Mouse (Mus musculus) cerebellum, adult 2 months (tissue): Measurements from ENCODE around the gene Lrif1. TPM values are rescaled to one million over a fixed set of nuclear protein-coding genes. Genes with fewer than 3 reads are reported as not detected.
A peak's percentile ranks its signal among the peaks of the same experiment; 100 is the strongest.
"Not testable (repeated sequence)": the region's sequence is repeated elsewhere in the genome, so short reads cannot be mapped to it uniquely, and the experiment has no call there.

ENCODE experiments used
- DNase-seq, 2 experiments: peaks; one replicate each; pipeline ENCODE4 v3.0.0; 2021
- H3K27ac ChIP-seq: fragments of 200-500 bp; 2 replicates; pipeline ENCODE4 v1.5.1; 2012; ENCODE audit warnings: low read length, control low read depth, inconsistent platforms; ENCODE audit not compliant: insufficient read depth
- H3K27me3 ChIP-seq: fragments of 200-500 bp; 2 replicates; pipeline ENCODE4 v1.6.1; 2012; ENCODE audit warnings: inconsistent platforms, mild to moderate bottlenecking, low read length, moderate library complexity; ENCODE audit not compliant: control insufficient read depth, insufficient read depth
- H3K4me1 ChIP-seq: fragments of 200-500 bp; 2 replicates; pipeline ENCODE4 v1.6.1; 2011; ENCODE audit warnings: low read length; ENCODE audit not compliant: control insufficient read depth, insufficient read depth
- H3K4me3 ChIP-seq: fragments of 200-500 bp; replicated peaks from 2 replicates; pipeline ENCODE3; 2011; ENCODE audit warnings: mild to moderate bottlenecking, low read depth, low read length, control low read depth; ENCODE audit not compliant: insufficient read depth
- CTCF ChIP-seq: fragments of 200-500 bp; IDR thresholded peaks from 2 replicates; pipeline ENCODE4 v1.5.1; 2011; ENCODE audit warnings: low read depth, mild to moderate bottlenecking, control low read depth, low read length, moderate library complexity, borderline replicate concordance; ENCODE audit not compliant: insufficient read depth
- POLR2A ChIP-seq: fragments of 200-500 bp; IDR thresholded peaks from 2 replicates; pipeline ENCODE4 v1.6.1; 2011; ENCODE audit warnings: low read length, control low read depth, borderline replicate concordance; ENCODE audit not compliant: insufficient read depth
- WGBS: fragments of 180-500 bp; shearing (Covaris S2); methylation state at CpG from one replicate; pipeline ENCODE4 v1.1.7; 2018; 5-methylcytosine and 5-hydroxymethylcytosine counted together
- polyA plus RNA-seq: library from polyadenylated mRNA; depleted of rRNA; stranded (reverse); fragments of >200 nt; gene quantifications from 2 replicates; pipeline ENCODE4 v1.2.3, GENCODE M21; 2012; rRNA removed

The Lrif1 gene
- polyA plus RNA-seq: 12.9 and 14.0 TPM in 2 replicates

DNA sequence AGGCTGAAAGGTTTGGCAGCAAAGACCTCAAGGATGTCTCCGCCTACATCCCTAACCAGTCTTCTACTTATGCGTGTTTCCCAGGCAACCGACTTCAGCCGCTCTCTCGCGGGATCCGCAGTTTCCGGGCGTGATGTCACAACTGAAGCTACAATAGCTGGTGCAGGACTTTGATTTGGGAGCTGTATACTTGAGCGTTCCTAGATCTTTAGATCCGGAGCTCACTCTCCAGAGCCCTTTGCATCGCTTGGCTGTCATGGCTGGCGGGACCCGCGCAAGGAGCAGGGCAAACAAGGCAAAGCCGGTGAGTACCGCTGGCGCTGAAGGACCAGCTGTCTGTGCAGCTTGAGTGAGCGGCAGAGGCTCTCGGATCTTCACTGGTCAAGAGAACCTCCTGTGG is at the start of gene Lrif1:
Gene Lrif1, plus strand, starts transcription at position 158 of the 400 bp plus-strand sequence.
- peak within 1 kb of the TSS; percentile 75 for H3K27ac ChIP-seq
- peaks cover 3% of the 10 kb centered on the region; the same call in 1 of the 2 replicates for H3K4me1 ChIP-seq
- H3K4me3 ChIP-seq: peak within 1 kb of the TSS; percentile 98
- no peaks in the 10 kb centered on the region for H3K27me3 ChIP-seq
- under 1% methylated on average over 20 of the region's 20 CpGs for WGBS
- no peak for TF ChIP-seq CTCF
- TF ChIP-seq POLR2A: peak; percentile 60; the same call in 1 of the 2 replicates
- DNase-seq: peak; percentile 80 to 85

DNA sequence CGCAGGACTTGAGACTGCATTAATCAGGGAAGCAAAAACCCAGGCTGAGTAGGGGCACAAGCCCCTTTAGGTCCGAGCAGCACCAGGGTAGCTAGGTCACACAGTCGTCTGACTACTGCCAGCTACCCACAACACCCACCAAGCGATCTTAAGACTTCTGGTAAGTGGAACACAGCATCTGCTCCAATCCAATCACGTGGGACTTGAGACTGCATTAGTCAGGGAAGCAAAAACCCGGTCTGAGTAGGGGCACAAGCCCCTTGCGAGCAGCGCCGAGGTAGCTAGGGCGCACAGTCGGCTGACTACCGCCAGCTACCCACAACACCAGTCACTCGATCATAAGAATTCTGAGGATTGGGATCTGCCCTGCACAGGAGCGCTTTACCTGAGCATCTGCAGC is 12.0 kb upstream of the Lrif1 start:
- not testable (repeated sequence) for H3K27ac ChIP-seq, DNase-seq, H3K27me3 ChIP-seq, H3K4me1 ChIP-seq, H3K4me3 ChIP-seq
- 74% methylated on average over 14 of the region's 14 CpGs for WGBS

DNA sequence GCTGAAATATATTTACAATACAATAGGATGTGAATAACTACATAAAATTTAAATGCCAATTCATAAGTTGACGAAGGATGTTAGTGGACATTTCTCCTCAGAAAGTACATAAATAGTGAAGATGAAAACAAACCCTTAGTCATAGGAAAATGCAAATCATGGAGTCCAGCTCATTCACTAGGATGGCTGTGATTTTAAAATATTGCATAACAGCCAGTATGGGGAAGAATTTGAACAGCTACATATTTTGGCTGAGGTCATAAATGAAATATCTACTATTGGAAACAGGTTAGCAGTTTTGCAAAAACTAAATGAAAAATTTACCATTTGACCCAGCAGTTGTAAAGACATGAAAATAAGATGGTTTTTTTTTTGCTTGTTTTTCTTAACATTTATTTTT is 594 bp downstream of the Lrif1 start:
- H3K27me3 ChIP-seq: no peaks in the 10 kb centered on the region
- H3K4me3 ChIP-seq: peak overlapping the region; percentile 98
- TF ChIP-seq CTCF (no peak), POLR2A (no peak)
- no peak for DNase-seq
- H3K27ac ChIP-seq: no peak overlapping the region
- peaks cover 3% of the 10 kb centered on the region; the same call in 1 of the 2 replicates for H3K4me1 ChIP-seq
- 13% methylated on average over 1 of the region's 1 CpGs for WGBS

DNA sequence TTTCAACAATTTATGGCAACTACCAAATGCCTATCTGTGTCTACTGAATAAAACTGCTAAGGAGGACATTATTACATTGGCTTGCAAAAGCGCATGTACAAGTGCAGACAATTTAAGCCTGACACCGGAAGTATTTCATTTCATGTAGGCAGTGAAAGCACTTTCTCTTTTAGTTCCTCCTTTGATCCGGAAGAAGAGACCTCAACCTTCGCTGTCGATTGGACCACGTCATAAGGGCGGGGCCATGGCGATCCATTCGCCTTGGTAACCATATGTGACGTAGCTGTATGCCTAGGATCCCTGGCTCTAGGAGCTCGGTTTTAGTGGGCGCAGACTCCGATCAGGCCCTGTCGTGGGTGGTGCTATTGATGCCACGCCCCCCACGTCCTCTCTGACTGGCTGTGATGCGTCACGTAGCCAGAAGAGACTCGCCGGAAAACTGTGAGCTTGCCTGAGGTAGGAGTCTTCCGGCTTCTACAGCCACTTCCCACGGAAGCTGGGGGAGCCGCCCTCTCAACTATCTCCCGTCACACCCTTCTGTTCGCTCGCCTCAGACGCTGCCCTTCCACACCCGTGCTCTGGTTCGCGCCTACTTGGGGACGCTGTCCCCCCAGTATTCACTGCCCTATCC is 36.7 kb downstream of the Lrif1 start:
- WGBS: 1% methylated on average over 31 of the region's 31 CpGs
- peak; percentile 95 to 99 for DNase-seq
- H3K4me3 ChIP-seq: peak overlapping the region; percentile 87
- TF ChIP-seq CTCF (no peak), POLR2A (peak; percentile 47; the same call in 1 of the 2 replicates)
- H3K27me3 ChIP-seq: no peaks in the 10 kb centered on the region
- no peaks in the 10 kb centered on the region for H3K4me1 ChIP-seq
- H3K27ac ChIP-seq: peak overlapping the region; percentile 78

DNA sequence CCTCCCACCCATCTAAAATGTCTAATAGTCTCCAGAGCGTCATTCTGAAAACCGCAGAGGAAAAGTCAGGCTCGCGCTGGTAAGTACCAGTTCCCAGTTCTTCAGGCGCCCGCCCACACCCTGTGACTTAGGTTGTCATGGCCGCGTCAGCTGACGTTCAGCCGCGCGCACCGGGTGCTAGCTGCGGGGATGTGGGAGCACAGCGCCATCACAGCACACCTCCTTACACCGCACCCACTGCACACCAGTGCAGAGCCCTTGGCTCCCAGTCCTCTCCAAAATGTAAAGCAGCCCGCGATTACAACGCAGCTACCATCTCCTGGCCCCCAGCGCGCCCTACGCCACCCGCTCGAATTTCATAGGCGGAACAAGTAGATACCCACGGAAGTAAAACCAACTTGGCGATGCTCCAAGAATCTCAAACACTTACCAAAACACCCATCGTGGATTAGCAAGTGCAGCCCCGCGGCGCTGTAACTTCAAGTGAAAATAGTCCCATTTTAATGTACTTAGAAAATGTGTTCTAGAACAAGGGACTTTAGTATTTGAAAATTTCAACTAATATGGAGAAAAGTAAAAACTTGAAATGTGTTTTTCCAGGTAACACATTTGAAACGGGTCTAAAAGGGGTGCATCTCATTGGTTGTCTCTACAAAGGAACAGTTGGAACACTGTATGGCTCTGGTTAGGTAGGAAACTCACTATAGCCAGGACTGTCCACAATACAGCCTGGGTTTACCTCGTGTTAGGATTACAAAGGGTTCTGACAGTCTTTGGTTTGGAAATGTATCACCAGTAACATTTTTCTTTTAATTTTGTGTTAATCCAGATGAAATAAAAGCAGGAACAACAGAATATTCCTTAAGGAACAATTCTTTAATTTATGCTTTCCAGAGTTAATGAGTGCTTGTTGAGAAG is 37.5 kb downstream of the Lrif1 start:
- Histone ChIP-seq H3K27me3 (no peaks in the 10 kb centered on the region), H3K4me1 (no peaks in the 10 kb centered on the region), H3K4me3 (peak overlapping the region; percentile 87), H3K27ac (peak overlapping the region; percentile 78)
- no peak for TF ChIP-seq CTCF
- TF ChIP-seq POLR2A: no peak
- WGBS: under 1% methylated on average over 33 of the region's 33 CpGs
- DNase-seq: peak; percentile 87 to 89

DNA sequence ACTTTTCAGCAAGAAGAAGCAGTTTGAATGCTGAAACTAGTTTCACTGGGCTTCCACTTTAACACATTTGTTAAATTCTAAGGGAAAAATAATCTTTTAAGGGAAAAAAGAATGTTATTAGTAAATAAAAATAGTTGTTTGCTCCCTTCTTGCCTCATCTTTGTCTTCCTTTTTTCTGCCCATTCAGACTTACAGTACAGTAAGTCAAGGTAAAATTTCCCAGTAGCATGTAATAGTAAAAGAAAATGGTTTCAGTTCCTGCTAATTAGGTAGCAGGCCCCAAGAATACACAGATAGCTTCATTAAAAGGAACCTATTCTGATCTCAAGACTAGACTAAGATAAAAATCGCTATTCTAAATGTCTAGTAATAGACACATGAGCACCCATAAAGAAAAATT is 71.1 kb downstream of the Lrif1 start:
- H3K4me3 ChIP-seq: no peak overlapping the region
- no peaks in the 10 kb centered on the region for H3K27me3 ChIP-seq
- 71% methylated on average over 1 of the region's 1 CpGs for WGBS
- TF ChIP-seq POLR2A (no peak), CTCF (no peak)
- no peaks in the 10 kb centered on the region for H3K4me1 ChIP-seq
- no peak for DNase-seq
- no peak overlapping the region for H3K27ac ChIP-seq

DNA sequence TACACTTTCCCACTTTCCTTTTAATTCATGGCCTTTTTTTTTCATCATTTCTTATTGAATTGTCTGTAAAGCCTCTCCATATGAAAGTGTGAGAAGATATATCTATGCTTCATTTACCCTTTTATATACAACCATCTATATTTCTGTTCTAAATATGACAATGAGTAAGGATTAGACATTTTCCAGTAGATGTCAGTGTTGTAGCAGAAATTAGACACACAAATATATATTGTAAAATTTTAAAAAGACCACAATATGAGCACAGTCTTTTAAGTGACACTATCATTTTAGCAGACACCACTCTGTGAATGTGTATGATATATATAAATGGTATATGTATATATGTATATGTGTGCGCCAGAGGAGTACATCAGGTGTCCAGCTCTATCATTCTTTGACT is 87.0 kb downstream of the Lrif1 start:
- H3K4me3 ChIP-seq: no peak overlapping the region
- no peak for TF ChIP-seq POLR2A
- no peak for TF ChIP-seq CTCF
- H3K4me1 ChIP-seq: no peaks in the 10 kb centered on the region
- no peak overlapping the region for H3K27ac ChIP-seq
- no peak for DNase-seq
- 79% methylated on average over 1 of the region's 1 CpGs for WGBS
- H3K27me3 ChIP-seq: no peaks in the 10 kb centered on the region

DNA sequence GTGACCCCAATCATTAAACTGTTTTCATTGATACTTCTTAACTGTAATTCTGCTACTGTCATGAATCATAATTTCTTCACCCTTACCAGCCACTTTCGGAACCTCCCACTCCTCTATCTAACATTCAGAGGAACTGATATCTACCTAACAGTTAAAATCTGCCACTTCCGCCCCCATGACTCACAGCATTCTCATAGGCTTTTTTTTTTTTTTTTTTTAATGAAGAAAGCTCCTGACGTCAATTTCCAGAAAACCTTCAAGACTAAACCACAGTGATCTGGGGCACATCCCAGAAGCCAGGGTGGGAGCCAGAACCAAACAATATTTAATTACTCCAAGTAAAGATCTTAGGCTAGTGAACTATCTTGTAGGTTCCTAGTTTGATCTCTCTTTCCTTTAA is 100.3 kb downstream of the Lrif1 start:
- no peak for DNase-seq
- 78% methylated on average over 3 of the region's 3 CpGs for WGBS
- TF ChIP-seq CTCF (no peak), POLR2A (no peak)
- Histone ChIP-seq H3K4me1 (no peaks in the 10 kb centered on the region), H3K27ac (no peak overlapping the region), H3K27me3 (no peaks in the 10 kb centered on the region), H3K4me3 (no peak overlapping the region)

Other genes with a start within 250 kb of the Lrif1 start
- gene Dennd2d, start 202.6 kb upstream of the Lrif1 start, polyA plus RNA-seq: 0.77 and 0.79 TPM in 2 replicates
- 47.0 and 49.3 TPM in 2 replicates for gene Dram2, start 137.2 kb upstream of the Lrif1 start, polyA plus RNA-seq
- gene Cept1, start 137.2 kb upstream of the Lrif1 start, polyA plus RNA-seq: 42.2 and 44.7 TPM in 2 replicates
- gene Cd53, start 105.2 kb downstream of the Lrif1 start, polyA plus RNA-seq: 3.1 and 3.3 TPM in 2 replicates
- gene Olfr266, start 141.3 kb downstream of the Lrif1 start, polyA plus RNA-seq: not detected in 2 replicates